Mouse (Mus musculus) cerebellum, adult 11-12 months (tissue): ENCODE measurements around the gene Gm10260.

Experiments
- DNase-seq: peaks from one replicate; pipeline ENCODE4 v3.0.0; 2022

Gene Gm10260

GRCm38 (mm10) chr13:97760532-97760931 lies at the start of gene Gm10260:
TSS of gene Gm10260 (minus strand) at chr13:97760632.
- DNase-seq = no peak

GRCm38 (mm10) chr13:97809828-97810227 lies 49.4 kb upstream of the Gm10260 start:
- DNase-seq = no peak

GRCm38 (mm10) chr13:97805907-97806306 lies 45.5 kb upstream of the Gm10260 start:
- no peak for DNase-seq

DNA sequence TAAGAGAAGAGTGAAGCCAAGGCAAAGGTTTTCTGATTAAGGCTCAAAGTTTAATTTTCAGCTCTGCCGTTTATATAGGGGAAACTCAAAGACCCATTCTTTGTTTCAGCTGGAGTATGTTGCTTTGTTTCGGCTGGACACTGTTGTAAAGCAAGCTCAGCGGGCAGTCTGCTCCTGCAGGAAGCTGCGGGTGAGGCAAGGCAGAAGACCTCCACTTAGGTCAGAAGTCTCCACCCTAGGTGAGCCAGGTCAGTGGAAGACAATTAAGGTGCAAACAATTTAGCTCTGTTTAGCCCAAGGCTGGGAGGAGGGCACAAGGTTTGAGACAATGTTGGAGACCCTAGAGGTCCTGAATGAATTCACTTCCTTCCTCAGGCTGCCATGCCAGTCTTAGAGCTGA lies 42.0 kb upstream of the Gm10260 start:
- DNase-seq = no peak

DNA sequence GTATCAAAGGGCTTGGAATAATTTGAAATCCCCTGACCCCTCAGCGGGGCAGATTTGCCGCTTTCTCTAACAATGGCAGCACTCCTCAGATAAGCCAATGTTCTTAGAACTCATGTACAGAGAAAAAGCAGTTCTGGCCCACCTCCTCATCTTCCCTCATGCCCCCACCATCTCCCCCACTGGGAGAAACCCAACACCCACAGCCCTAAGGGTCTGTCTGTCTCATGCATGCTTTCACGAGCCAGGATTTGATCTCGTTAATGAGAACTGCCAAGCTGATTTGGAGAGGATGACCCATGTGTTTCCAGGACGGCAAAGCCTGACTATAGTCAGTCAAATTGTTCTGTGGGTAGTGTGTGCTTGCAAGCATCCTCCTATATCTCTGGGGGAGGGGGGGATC lies 37.0 kb upstream of the Gm10260 start:
- no peak for DNase-seq

- DNase-seq = no peak
Observed at GRCm38 (mm10) chr13:97794780-97795179, 34.3 kb upstream of the Gm10260 start.

- no peak for DNase-seq
Observed at GRCm38 (mm10) chr13:97793932-97794331, 33.5 kb upstream of the Gm10260 start.

DNA sequence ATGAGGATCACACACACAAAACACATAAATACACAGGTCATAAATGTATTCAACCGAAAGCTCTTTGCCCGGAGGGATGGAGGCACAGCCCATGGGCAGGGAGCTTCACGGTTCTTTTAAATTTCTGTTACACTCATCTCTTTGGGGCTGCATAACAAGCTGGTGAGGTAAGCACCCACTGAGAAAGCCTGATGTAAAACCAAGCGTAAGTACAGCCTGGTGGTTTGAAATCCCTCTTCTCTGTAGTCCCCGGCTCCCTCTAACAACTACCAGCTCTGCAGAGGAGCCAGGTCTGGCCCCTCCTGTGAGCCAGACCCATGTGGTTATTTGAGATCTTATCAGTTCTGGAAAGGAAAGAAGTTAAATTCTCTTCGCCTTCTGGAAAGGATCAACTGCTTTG lies 31.2 kb upstream of the Gm10260 start:
- DNase-seq = no peak

- no peak for DNase-seq
Observed at GRCm38 (mm10) chr13:97789782-97790450, 29.5 kb upstream of the Gm10260 start.

- DNase-seq = no peak
Observed at GRCm38 (mm10) chr13:97785167-97785835, 24.9 kb upstream of the Gm10260 start.

DNA sequence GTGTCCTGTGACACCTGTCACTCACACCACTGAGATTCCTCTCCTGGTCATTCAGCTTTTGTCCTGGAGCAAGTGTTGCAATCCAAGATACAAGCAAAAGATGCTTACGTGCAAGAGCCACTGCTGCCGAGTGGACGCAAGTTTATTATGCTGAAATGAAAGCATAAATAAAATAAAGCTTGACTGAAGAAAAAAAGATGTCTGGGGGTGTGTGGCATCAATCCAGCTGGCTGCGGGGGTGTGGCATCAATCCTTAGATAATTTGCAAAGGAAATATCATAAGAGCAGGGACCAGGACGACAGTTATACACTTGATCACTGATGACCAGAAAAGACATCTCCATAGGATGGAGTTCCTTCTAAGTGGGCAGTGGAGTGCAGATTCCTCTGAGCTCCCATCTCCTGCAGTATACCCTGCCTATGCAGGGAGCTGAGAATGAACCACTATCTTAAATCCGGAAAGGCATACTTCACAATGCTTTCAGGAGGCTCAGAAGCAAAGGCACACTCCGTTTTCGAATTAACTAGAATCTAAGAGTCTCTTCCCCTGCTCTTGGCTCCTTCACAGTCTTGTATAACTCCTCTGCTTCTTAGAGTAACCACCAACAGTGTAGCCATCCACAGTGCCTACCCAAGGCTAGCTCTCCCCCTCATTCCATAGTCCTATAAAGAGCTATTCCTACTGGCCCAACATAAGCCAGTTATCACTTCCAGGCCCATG lies 23.2 kb upstream of the Gm10260 start:
- DNase-seq = no peak

- no peak for DNase-seq
Observed at GRCm38 (mm10) chr13:97782063-97782462, 21.6 kb upstream of the Gm10260 start.

- no peak for DNase-seq
Observed at GRCm38 (mm10) chr13:97781637-97782036, 21.2 kb upstream of the Gm10260 start.

- no peak for DNase-seq
Observed at GRCm38 (mm10) chr13:97780556-97780955, 20.1 kb upstream of the Gm10260 start.

DNA sequence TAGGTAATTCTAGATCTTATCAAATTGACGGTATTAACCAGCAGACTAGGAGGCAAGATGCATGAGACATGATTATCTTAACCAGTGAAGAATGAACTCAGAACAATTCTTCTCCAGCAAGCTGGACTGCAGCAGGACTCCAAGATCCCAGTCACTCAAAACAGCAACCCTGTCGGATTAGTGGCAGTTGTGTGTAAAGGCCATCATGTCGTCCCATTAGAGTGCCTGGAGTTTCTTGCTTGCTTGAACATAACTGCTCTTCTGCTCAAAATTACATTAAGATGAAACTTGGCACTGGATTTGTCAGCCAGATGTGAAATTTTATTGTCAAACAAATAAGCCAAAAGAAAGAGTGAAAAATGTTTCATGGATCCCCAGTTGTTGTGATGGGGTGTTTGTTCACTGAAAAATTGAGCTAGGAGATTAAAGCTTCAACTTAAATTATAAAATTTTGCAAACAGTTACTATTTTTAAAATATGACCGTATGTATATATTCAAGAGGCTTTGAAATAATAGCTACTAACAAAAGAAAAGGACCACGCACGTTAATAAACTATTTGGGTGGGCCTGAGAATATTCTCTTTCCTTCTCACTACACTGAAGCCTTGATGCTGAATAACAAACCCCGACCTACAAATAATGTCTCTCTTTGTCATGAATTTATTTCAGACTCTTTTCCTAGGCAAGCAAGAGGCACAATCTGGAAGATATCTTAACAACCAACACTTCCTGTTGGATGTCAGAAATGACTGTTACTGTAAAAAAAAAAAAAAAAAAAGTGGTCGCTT lies 19.4 kb upstream of the Gm10260 start:
- DNase-seq = no peak

- no peak for DNase-seq
Observed at GRCm38 (mm10) chr13:97778698-97779194, 18.3 kb upstream of the Gm10260 start.

DNA sequence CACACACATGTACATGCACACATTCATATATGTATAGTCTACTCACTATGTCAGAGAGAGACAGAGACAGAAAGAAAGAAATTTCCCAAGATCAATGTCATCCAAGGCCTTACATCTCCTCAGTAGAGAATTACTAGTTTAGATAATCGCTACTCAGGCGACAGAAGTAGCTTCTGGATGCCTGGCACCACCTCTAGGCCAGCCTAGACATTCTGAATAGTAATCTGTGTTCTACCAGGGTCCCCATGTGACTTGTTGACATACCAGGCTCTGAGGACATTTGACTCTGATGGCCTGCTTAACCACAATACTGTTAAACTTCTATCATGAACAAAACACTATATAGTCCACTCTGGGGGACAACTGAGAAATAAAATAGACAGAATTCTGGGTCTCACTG lies 17.2 kb upstream of the Gm10260 start:
- no peak for DNase-seq

GRCm38 (mm10) chr13:97776702-97777101 lies 16.3 kb upstream of the Gm10260 start:
- DNase-seq = peak; percentile 8

- DNase-seq = no peak
Observed at GRCm38 (mm10) chr13:97775907-97776306, 15.5 kb upstream of the Gm10260 start.

- DNase-seq = peak; percentile 13
Observed at GRCm38 (mm10) chr13:97774740-97775425, 14.5 kb upstream of the Gm10260 start.

DNA sequence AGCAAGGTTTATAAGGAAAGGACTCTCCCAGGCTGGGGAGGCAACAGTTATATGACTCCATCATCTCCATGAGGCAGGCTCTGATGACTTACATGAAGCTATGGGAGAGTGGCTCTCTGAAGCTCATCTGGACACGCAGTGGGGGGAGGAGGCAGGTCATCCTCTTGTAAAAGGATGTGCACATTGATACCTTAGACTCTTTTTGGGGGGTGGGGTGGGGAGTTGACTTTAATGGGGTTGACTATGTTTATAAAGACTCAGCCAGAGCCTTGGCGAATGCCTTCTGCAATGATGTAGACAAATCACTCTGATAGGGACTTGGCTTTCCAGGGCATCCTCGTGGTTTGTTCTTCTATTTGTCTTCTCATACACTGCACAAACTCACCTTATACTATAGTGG lies 8.8 kb upstream of the Gm10260 start:
- DNase-seq = no peak

DNA sequence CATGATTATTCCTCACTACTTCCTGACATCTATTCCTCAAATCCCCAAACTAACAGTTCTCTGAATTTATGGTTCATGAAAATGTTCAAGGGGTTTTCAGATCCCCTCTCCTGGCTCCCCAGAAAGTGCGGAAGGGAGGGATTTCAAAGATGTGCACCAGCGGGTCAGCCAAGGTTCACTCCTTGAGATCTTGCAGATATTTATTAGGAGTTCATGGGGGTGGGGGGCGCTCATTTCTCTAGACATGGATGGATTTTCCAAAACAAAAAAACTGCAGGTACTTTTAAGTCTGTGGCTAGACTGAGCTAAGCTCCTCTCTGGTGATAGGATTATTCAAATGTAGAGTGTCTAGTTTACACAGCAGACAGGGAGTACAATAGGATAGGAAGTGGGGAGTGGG lies 8.4 kb upstream of the Gm10260 start:
- no peak for DNase-seq
